Mouse (Mus musculus): ENCODE measurements around the gene Cyp2t4.

Gene Cyp2t4

GRCm38 (mm10) chr7:27153205-27153764, at the start of gene Cyp2t4:
Gene Cyp2t4, plus strand, starts transcription at chr7:27153714.
- DNase-seq (ENCODE audit: low spot score in 2 of 2) = no peak

- no peak for DNase-seq (ENCODE audit: low spot score in 2 of 2)
Observed at GRCm38 (mm10) chr7:27104882-27105281, 48.6 kb upstream of the Cyp2t4 start.

GRCm38 (mm10) chr7:27110327-27110726, 43.2 kb upstream of the Cyp2t4 start:
- no peak for DNase-seq (ENCODE audit: low spot score in 2 of 2)

DNA sequence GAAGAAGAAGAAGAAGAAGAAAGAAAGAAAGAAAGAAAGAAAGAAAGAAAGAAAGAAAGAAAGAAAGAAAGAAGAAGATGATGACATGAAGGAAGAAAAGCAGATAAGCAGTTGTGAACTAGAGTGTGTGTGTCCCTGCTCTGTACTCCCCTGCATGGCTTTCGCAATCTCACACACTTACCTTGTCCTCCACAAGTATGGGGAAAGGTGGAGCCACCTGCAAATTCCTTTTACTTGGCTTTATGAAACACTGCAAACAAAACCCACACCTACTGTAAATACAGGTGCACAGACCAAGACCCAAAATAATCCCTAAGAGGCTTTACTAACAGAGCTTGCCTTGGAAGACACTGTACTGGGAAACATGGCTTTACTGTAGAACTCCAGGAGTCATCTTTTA, 42.5 kb upstream of the Cyp2t4 start:
- DNase-seq (ENCODE audit: low spot score in 2 of 2) = no peak

- DNase-seq (ENCODE audit: low spot score in 2 of 2) = no peak
Observed at GRCm38 (mm10) chr7:27111987-27112386, 41.5 kb upstream of the Cyp2t4 start.

GRCm38 (mm10) chr7:27118033-27118511, 35.4 kb upstream of the Cyp2t4 start:
- DNase-seq (ENCODE audit: low spot score in 2 of 2) = no peak

DNA sequence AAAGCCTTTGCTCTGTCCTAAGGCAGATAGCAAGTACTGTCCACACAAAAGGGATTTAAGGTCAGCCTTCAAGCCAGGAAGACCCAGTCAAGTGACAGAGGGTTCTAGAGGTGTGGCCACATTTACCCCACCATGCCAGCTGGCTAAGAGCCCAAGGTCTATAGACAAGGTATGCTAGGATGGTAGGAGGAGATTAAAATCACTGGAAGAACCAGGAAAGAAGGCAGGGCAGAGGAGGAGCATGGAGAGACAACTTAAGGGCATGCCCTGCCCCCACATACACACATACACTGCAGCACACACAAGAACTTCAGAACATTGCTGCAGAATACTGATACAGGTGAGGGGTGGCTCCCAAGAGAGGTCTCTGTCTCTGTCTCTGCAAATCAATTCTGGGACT, 33.8 kb upstream of the Cyp2t4 start, which contains the start of gene Cyp2f2:
Cyp2f2 (plus strand) TSS at position 234 of the 400 bp plus-strand sequence.
- no peak for DNase-seq (ENCODE audit: low spot score in 2 of 2)

DNA sequence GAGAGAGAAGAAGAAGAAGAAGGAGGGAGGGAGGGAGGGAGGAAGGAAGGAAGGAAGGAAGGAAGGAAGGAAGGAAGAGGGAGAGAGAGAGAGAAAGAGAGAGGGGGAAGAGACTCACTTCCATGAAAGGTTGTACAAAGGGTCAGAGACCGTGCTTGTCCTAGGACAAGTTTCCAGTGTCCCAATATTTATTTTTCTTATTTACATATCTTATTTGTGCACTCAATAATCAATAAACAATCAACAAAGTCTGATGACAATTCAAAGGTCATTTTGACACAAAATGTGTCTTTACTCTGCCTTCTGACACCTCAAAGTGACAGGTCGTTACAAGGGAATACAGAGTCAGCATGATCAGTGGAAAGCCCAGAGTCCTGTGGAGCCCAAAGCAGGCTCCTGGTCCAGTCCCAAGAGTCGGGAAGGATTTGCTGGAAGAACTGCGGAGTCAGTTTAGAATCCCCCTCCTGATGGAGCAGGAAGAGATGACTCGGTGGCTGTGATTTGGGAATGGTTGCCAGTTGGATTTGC, 29.1 kb upstream of the Cyp2t4 start:
- DNase-seq (ENCODE audit: low spot score in 2 of 2) = no peak

DNA sequence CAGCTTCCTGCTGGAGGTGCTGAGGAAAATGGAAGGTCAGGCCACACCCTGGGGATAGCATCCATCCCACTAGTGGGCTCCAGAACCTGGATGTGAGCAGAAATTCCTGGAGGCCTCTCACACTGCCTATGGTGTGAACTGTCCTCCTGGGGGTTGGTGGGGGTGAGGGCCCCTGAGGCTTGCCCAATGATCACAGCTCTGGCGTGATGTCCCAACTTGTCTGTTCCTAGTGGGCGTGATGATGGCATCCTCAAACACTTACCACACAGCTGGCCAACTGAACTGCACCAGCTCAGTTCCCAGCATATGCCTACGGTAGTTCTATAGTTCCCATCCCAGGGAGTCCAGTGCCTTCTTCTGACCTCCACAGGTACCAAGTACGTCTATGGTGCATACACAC, 28.5 kb upstream of the Cyp2t4 start:
- DNase-seq (ENCODE audit: low spot score in 2 of 2) = no peak

DNA sequence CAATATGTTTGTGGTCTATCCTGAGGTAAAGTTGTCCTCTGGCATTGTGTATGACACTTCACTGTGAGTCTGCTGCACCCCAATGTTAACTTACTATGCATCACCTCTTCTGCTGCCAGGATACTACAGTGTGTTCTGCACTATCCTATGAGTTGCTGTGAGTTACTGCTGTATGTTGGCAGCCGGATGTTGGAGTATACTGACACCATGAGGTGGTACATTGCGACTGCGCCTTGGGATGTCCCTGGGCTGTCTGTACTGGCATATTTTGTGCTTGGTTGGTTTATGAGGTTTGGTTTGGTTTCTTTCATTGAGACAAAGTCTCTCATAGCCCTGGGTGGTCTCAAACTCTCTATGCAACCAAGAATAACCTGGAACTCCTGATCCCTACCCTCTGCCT, 25.4 kb upstream of the Cyp2t4 start:
- DNase-seq (ENCODE audit: low spot score in 2 of 2) = no peak

GRCm38 (mm10) chr7:27128946-27129345, 24.6 kb upstream of the Cyp2t4 start:
- no peak for DNase-seq (ENCODE audit: low spot score in 2 of 2)

- no peak for DNase-seq (ENCODE audit: low spot score in 2 of 2)
Observed at GRCm38 (mm10) chr7:27129811-27130210, 23.7 kb upstream of the Cyp2t4 start.

DNA sequence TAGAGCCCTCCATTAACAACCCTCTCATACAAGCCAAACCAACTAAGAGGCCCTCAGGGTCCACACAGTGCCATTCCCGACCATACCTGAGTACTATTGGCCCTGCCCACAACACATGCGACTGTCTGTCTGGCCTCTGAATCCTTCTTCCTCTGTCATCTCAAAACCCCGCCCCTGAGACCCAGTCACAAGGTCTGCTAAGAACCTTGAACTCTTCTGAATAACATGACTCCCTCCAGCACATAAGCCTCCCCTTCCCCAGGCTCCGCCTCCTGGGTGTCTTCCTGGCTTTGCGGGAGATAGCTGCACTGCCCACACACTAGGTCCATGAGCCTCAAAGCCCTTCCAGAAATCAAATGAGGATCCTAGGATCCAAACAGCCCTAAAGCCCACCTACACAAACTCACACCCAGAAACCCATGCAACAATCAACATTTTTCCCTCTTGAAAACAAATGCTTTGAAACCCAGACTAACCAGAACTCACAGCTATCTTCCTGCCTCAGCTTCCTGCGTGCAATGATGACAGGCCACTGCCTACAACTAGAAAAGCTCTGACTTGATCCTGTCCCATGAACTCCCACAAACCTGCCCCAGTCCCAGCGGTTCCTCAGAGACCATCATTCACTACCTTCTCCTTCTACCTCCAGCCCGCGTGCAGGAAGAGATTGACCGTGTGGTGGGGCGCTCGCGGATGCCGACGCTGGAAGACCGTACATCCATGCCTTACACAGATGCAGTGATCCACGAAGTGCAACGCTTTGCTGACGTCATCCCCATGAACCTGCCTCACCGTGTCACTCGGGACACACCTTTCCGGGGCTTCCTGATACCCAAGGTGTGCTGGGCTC, 22.8 kb upstream of the Cyp2t4 start:
- DNase-seq (ENCODE audit: low spot score in 2 of 2) = no peak

- DNase-seq (ENCODE audit: low spot score in 2 of 2) = no peak
Observed at GRCm38 (mm10) chr7:27131387-27131786, 22.1 kb upstream of the Cyp2t4 start.

- DNase-seq (ENCODE audit: low spot score in 2 of 2) = peak in 1 of 2 experiments; percentile 10
Observed at GRCm38 (mm10) chr7:27132588-27132987, 20.9 kb upstream of the Cyp2t4 start.

GRCm38 (mm10) chr7:27133156-27133555, 20.4 kb upstream of the Cyp2t4 start:
- DNase-seq (ENCODE audit: low spot score in 2 of 2) = no peak

- DNase-seq (ENCODE audit: low spot score in 2 of 2) = no peak
Observed at GRCm38 (mm10) chr7:27133757-27134156, 19.8 kb upstream of the Cyp2t4 start.

GRCm38 (mm10) chr7:27136410-27136996, 17.0 kb upstream of the Cyp2t4 start:
- no peak for DNase-seq (ENCODE audit: low spot score in 2 of 2)

DNA sequence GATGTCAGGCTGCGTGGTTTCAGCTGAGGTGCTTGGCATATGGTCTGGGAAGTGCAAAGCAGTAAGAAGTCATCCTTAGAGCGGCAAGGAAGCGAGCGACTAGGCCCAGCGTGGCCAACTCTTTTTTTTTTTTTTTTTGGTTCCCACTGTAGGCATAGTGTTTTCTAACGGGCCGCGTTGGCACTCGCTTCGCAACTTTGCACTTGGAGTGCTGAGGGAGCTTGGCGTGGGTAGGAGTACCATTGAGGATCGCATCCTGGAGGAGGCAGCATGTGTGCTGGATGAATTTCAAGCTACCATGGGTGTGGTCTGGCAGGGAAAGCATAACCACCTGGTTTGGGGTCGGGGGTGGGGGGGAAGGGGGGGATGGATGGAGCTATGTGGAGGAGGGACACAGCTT, 2.5 kb downstream of the Cyp2t4 start:
- DNase-seq (ENCODE audit: low spot score in 2 of 2) = no peak

- no peak for DNase-seq (ENCODE audit: low spot score in 2 of 2)
Observed at GRCm38 (mm10) chr7:27158171-27158570, 4.7 kb downstream of the Cyp2t4 start.

- no peak for DNase-seq (ENCODE audit: low spot score in 2 of 2)
Observed at GRCm38 (mm10) chr7:27159256-27159655, 5.7 kb downstream of the Cyp2t4 start.

GRCm38 (mm10) chr7:27159882-27160281, 6.4 kb downstream of the Cyp2t4 start:
- peak; percentile 69 to 81 for DNase-seq (ENCODE audit: low spot score in 2 of 2)

Data from spleen, postnatal 14 days (tissue).